Mouse (Mus musculus) heart, embryonic 16.5 days (tissue): ENCODE measurements at regions not wholly inside any gene's neighbourhood (a gene's known extent, or its start where the extent isn't known, plus 50 kb on each side); places are given as distances from the start of the nearest gene placed in this dataset.

Experiments
- ATAC-seq: fragments of 200-750 bp; cut with Nextera tagmentation; replicated peaks from 2 replicates; pipeline ENCODE4 v1.8.0; 2017; ENCODE audit warnings: moderate number of reproducible peaks; ENCODE audit not compliant: insufficient read depth, low FRiP score; ENCODE audit errors: extremely low read depth
- H3K27ac ChIP-seq: fragments of 300-500 bp; sonication (generic); 2 replicates; pipeline ENCODE4 v1.5.1; 2014; ENCODE audit warnings: mild to moderate bottlenecking, low read length, control low read depth, moderate library complexity
- H3K27me3 ChIP-seq: fragments of 300-500 bp; sonication (generic); 2 replicates; pipeline ENCODE4 v1.6.1; 2014; ENCODE audit warnings: low read length, mixed read lengths; ENCODE audit not compliant: control insufficient read depth, insufficient read depth
- H3K36me3 ChIP-seq: fragments of 300-500 bp; sonication (generic); 2 replicates; pipeline ENCODE4 v1.6.1; 2014; ENCODE audit not compliant: control insufficient read depth, insufficient read depth
- H3K4me1 ChIP-seq: fragments of 300-500 bp; sonication (generic); 2 replicates; pipeline ENCODE4 v1.6.1; 2014; ENCODE audit warnings: low read length, mixed read lengths; ENCODE audit not compliant: control insufficient read depth, insufficient read depth
- H3K4me2 ChIP-seq: fragments of 300-500 bp; sonication (generic); 2 replicates; pipeline ENCODE4 v1.6.1; 2014; ENCODE audit warnings: low read depth, mild to moderate bottlenecking, control low read depth, low read length
- H3K4me3 ChIP-seq: fragments of 300-500 bp; sonication (generic); 2 replicates; pipeline ENCODE4 v1.5.1; 2014; ENCODE audit warnings: mild to moderate bottlenecking, control low read depth, low read length
- H3K9ac ChIP-seq: fragments of 300-500 bp; sonication (generic); 2 replicates; pipeline ENCODE4 v1.6.1; 2014; ENCODE audit warnings: low read length, control low read depth
- H3K9me3 ChIP-seq: fragments of 300-500 bp; sonication (generic); replicated peaks from 2 replicates; pipeline ENCODE4 v1.6.1; 2016; ENCODE audit warnings: low read length; ENCODE audit not compliant: control insufficient read depth
- WGBS: fragments of 180-500 bp; shearing (Covaris S2); extraction: QIAGEN DNeasy Blood & Tissue Kit; methylation state at CpG from one replicate; pipeline ENCODE4 v1.1.7; 2014; 5-methylcytosine and 5-hydroxymethylcytosine counted together

DNA sequence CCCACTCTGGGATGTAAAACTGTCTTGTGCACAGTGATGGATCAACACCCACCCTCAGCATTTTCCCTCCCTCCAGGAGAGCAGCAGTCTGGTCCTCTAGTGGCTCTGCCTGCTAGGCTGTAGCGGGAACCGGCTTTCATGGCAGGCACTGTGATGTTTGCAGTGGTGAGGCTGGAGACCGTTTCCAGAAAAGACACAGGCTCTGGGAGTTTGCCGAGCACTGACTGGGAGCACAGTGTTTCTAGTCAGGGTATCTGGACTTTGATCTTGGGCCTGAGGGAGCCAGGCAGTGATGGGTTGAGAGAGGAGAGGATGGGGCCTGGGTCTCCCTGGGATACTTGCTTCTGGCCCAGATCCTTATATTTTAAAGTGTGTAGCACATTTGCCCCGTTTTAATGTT lies 158.7 kb upstream of the Cdyl start:
- Histone ChIP-seq H3K4me2 (no peak overlapping the region), H3K4me3 (no peak overlapping the region), H3K9me3 (no peaks in the 10 kb centered on the region), H3K36me3 (no peaks in the 10 kb centered on the region), H3K27ac (0 out of 2 replicates have a peak overlapping the region, but pooled peaks have one; percentile 23), H3K9ac (no peak overlapping the region), H3K27me3 (no peaks in the 10 kb centered on the region), H3K4me1 (no peaks in the 10 kb centered on the region)
- ATAC-seq: no peak
- 53% methylated on average over 5 of the region's 5 CpGs for WGBS

DNA sequence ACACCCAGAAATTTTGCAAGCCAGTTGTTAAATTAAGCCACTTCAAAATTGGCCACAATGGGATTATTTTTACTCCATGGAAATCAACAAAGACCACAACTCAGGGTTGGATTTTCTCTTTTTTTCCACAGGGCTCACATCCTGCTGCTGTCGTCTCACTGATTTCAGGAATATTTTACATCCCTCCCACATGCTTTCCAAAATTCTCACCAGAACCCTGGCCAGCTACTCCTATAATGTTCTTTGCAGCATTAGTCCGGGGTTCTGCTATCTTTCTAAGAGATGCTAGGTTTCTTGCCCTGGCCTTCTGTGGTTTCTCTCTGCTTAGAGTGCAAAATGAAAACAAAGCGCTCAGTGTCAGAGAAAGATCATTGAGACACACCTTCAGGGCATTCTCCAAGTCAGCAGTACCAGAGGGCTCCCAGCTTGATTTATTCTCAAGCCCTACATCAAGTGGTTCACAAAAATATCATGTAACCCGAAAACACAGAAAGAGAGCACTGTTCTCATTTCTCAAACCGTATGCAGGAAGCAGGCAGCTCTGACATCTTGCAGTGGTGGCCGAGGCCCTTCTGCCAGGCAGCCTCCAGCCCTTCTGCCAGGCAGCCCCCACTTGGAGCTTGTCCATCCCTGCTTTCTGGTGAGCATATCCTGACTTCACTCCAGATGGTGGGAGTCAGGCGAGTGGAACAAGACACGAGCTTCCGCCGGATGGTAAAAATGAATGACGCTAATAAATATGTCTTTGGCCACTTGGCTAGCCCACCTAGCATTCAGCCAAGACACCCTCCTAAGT lies 158.1 kb upstream of the Cdyl start:
- no peak for ATAC-seq
- H3K27me3 ChIP-seq: no peaks in the 10 kb centered on the region
- 60% methylated on average over 11 of the region's 11 CpGs for WGBS
- H3K36me3 ChIP-seq: no peaks in the 10 kb centered on the region
- H3K4me2 ChIP-seq: no peak overlapping the region
- H3K4me1 ChIP-seq: no peaks in the 10 kb centered on the region
- H3K4me3 ChIP-seq: no peak overlapping the region
- peak overlapping the region; percentile 16; the same call in 1 of the 2 replicates for H3K27ac ChIP-seq
- no peak overlapping the region for H3K9ac ChIP-seq
- no peaks in the 10 kb centered on the region for H3K9me3 ChIP-seq

DNA sequence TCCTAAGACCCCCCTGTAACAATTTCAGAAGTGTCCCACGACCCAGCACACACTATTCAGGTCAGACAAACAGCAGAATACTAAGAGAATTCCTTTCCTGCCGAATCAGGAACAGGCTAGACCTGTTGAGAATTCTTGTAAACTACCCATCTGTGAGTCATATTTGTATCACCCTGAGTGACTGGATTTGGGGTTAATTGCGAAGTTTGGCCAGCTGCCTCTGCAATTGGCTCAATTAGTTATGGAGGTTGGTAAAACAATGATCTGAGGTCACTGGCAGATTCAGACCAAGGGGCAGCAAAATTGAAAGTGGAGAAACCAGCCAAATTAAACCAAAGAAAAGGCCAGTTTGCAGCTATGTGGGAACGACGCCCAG lies 157.5 kb upstream of the Cdyl start:
- no peak overlapping the region for H3K4me2 ChIP-seq
- no peak overlapping the region for H3K9ac ChIP-seq
- no peaks in the 10 kb centered on the region for H3K36me3 ChIP-seq
- 66% methylated on average over 5 of the region's 5 CpGs for WGBS
- H3K27me3 ChIP-seq: no peaks in the 10 kb centered on the region
- no peak overlapping the region for H3K4me3 ChIP-seq
- H3K4me1 ChIP-seq: no peaks in the 10 kb centered on the region
- H3K27ac ChIP-seq: 0 out of 2 replicates have a peak overlapping the region, but pooled peaks have one; percentile 16
- no peaks in the 10 kb centered on the region for H3K9me3 ChIP-seq
- ATAC-seq: no peak

DNA sequence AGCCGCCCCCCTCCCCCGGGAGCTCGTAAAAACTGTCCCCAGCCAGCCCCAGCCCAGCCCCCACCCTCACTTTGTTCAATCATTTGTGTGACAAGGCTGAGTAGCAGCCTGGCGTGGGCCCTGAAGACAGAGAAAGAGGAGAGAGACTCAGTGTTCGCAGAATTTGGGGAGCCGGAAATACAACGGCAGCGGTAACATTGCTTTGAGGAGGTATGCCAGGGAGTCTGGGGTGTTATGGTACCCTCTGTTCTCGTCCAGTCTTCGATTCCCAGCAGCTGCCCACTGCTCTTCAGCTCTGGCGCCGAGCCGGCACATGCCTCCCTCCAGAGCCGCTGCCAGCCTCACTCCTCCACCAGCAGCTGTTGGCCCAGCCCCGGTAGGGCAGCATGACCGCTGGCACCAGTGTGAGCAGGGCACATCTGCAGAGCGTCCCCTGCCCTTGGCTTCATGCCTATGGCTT lies 156.2 kb upstream of the Cdyl start:
- H3K4me3 ChIP-seq: no peak overlapping the region
- no peak for ATAC-seq
- no peak overlapping the region for H3K4me2 ChIP-seq
- H3K4me1 ChIP-seq: no peaks in the 10 kb centered on the region
- H3K27me3 ChIP-seq: no peaks in the 10 kb centered on the region
- no peaks in the 10 kb centered on the region for H3K36me3 ChIP-seq
- no peak overlapping the region for H3K27ac ChIP-seq
- 72% methylated on average over 17 of the region's 17 CpGs for WGBS
- no peak overlapping the region for H3K9ac ChIP-seq
- H3K9me3 ChIP-seq: no peaks in the 10 kb centered on the region

DNA sequence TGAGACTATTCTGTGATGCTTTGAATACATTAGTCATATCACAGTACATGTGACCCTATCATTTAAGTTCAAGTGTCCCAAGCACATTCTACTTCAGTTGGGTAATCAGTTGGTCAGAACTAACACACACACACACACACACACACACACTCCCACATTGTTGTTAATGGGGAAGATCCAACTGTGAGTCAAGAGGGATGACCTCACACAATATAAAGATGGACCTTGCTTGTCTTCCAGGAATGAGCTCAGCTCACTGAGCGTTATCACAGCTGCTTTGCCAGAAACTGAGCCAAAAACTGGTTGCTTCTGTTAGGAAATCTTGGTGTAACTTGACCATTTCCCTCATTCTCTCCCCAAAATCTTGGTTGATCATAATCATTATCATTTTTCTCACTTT lies 152.4 kb upstream of the Cdyl start:
- Histone ChIP-seq H3K27me3 (no peaks in the 10 kb centered on the region), H3K27ac (no peak overlapping the region), H3K36me3 (no peaks in the 10 kb centered on the region), H3K9ac (no peak overlapping the region), H3K4me3 (no peak overlapping the region), H3K4me1 (no peaks in the 10 kb centered on the region), H3K4me2 (no peak overlapping the region), H3K9me3 (no peaks in the 10 kb centered on the region)
- 67% methylated on average over 1 of the region's 1 CpGs for WGBS
- ATAC-seq: no peak

DNA sequence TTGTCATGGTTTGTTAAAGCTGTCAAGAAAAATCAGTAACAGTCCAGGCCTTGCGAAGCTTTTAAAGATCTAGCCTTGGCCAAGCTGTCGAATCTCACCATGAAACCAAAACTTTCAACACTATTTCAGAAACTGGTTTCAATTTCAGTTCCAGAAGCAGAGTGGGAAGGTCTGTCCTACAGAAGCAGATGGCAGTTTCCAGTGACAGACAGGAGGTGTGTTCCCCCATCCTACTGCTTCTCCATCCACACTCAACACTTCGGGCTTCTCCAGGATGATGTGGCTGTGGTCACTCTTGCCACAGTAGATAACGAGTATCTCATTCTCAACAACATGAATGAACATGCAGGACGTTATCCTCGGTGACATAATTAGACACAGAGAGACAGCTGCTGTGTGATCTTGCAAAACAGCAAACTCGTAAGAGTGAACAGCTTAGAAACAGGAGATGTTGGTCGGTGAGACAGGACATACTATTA lies 147.6 kb upstream of the Cdyl start:
- Histone ChIP-seq H3K9me3 (no peaks in the 10 kb centered on the region), H3K27me3 (no peaks in the 10 kb centered on the region), H3K4me3 (no peak overlapping the region), H3K4me2 (no peak overlapping the region), H3K9ac (no peak overlapping the region), H3K27ac (no peak overlapping the region), H3K36me3 (no peaks in the 10 kb centered on the region), H3K4me1 (no peaks in the 10 kb centered on the region)
- ATAC-seq: no peak
- WGBS: 52% methylated on average over 8 of the region's 8 CpGs

DNA sequence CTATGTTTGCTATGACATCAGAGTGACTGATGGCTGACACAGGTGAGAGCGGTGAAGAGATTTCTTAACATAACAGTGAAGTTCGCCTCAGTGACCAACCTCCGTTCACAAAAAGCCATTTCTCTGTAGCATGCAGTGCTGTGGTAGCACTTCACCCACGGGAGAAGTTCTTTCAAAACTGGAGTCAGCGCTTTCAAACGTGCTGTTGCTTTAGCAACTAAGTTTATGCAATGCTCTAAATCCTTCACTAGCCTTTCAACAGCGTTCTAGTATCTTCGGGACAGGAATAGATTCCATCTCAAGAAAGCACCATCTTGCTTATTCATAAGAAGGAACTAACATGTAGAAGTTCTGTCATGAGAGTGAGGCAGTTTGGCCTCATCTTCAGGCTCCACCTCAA lies 146.5 kb upstream of the Cdyl start:
- WGBS: 81% methylated on average over 8 of the region's 8 CpGs
- no peak overlapping the region for H3K9ac ChIP-seq
- no peak for ATAC-seq

DNA sequence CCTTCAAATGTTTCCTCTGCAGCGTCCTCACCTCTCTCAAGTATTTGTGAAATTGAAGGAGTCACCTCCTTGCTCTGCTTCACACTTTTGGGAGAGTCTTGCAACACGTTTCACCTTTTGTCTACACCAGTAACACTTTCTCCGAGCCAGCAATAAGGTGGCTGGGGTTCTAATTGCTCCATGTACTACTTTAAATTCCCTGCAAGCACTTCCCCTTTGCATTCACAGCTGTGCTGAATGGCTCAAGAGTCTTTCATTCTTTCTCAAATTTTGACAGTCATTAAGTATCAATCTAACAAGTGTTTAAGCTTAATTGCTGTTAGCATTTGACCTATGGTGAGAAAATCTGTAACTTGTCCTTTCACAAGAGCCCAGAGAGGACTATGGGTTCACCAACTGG lies 144.3 kb upstream of the Cdyl start:
- ATAC-seq: no peak
- H3K27me3 ChIP-seq: no peaks in the 10 kb centered on the region
- H3K9me3 ChIP-seq: no peaks in the 10 kb centered on the region
- no peak overlapping the region for H3K4me3 ChIP-seq
- no peak overlapping the region for H3K27ac ChIP-seq
- H3K9ac ChIP-seq: no peak overlapping the region
- H3K4me1 ChIP-seq: no peaks in the 10 kb centered on the region
- no peaks in the 10 kb centered on the region for H3K36me3 ChIP-seq
- no peak overlapping the region for H3K4me2 ChIP-seq
- 72% methylated on average over 3 of the region's 3 CpGs for WGBS

More for the DNA sequence above, 146.5 kb upstream of the Cdyl start:
- Histone ChIP-seq H3K4me2 (no peak overlapping the region), H3K4me1 (no peaks in the 10 kb centered on the region), H3K4me3 (no peak overlapping the region), H3K27me3 (no peaks in the 10 kb centered on the region), H3K9me3 (no peaks in the 10 kb centered on the region), H3K36me3 (no peaks in the 10 kb centered on the region), H3K27ac (no peak overlapping the region)

DNA sequence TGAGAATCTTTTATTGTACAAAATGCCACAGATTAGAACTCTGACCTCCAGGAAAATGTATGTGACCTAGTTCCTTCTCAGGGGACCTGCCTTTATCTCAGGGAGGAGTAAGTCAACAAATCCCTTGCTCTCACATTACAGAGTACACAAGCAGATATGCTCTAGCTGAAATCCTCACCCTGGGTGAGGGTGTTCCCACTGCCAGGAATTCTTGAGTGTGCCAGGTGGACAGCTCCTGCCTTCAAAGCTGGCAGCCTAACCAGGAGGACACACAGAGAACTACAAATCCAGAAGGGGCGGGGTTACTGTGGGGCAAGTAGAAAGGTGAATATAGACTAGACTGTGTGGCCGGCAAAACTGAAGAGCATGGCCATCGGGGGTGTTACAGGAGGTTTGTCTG lies 141.9 kb upstream of the Cdyl start:
- no peaks in the 10 kb centered on the region for H3K4me1 ChIP-seq
- no peaks in the 10 kb centered on the region for H3K36me3 ChIP-seq
- H3K9me3 ChIP-seq: no peaks in the 10 kb centered on the region
- no peak for ATAC-seq
- no peak overlapping the region for H3K9ac ChIP-seq
- 81% methylated on average over 3 of the region's 3 CpGs for WGBS
- no peak overlapping the region for H3K27ac ChIP-seq
- no peak overlapping the region for H3K4me3 ChIP-seq
- H3K4me2 ChIP-seq: no peak overlapping the region
- H3K27me3 ChIP-seq: no peaks in the 10 kb centered on the region
